ENCODE assay signal across 13 mouse cellular contexts in genomic region chr5:34988690-34989089, GRCm38 (mm10). TPM values are rescaled to one million over a fixed set of nuclear protein-coding genes. Genes with fewer than 3 reads are reported as not detected.
A peak's percentile ranks its signal among the peaks of the same experiment; 100 is the strongest.
DNase-seq lines count a peak whose midpoint lies in the region; ATAC-seq and TF ChIP-seq lines count a peak whose summit lies in the region.
"Had no signal": no experiment of that assay in that cellular context is flagged by ENCODE, and none has a peak within 500 bp of the region (broad histone marks: within the 10 kb centered on the region; RNA-seq: fewer than 3 reads in every experiment).

No protein-coding gene starts in this region.

- peaks cover 10% of the 10 kb centered on the region; the same call in 1 of the 2 replicates for H3K4me1 ChIP-seq in kidney, postnatal 0 days (replicated peaks; ENCODE audit: insufficient read depth, low read length)
- H3K4me1 ChIP-seq in midbrain, embryonic 14.5 days (ENCODE audit: control insufficient read depth, insufficient read depth, low read length), result no peaks in the 10 kb centered on the region
- H3K4me1 ChIP-seq in midbrain, embryonic 15.5 days, result 0 out of 2 replicates have a peak, but pooled peaks cover 10% of the 10 kb centered on the region
- H3K4me1 ChIP-seq: neural tube, embryonic 12.5 days had no signal

- no peaks in the 10 kb centered on the region for H3K27me3 ChIP-seq in kidney, postnatal 0 days (ENCODE audit: insufficient read depth, low read length)
- no peaks in the 10 kb centered on the region for H3K27me3 ChIP-seq in midbrain, embryonic 14.5 days (ENCODE audit: control insufficient read depth, insufficient read depth, low read length)
- H3K27me3 ChIP-seq in midbrain, embryonic 15.5 days (replicated peaks), result no peaks in the 10 kb centered on the region
- H3K27me3 ChIP-seq: neural tube, embryonic 12.5 days had no signal

- intact Hi-C loops in heart, postnatal 25 days (cut with DNase I), result no loop called here

- H3K9ac ChIP-seq in kidney, postnatal 0 days (ENCODE audit: low read depth, low read length), result no peak overlapping the region
- H3K9ac ChIP-seq in midbrain, embryonic 14.5 days (replicated peaks; ENCODE audit: low read length), result no peak overlapping the region
- no peak overlapping the region for H3K9ac ChIP-seq in midbrain, embryonic 15.5 days
- H3K9ac ChIP-seq: neural tube, embryonic 12.5 days had no signal

- H3K9me3 ChIP-seq in kidney, postnatal 0 days (replicated peaks; ENCODE audit: low read length), result no peaks in the 10 kb centered on the region
- H3K9me3 ChIP-seq in midbrain, embryonic 14.5 days (ENCODE audit: control insufficient read depth, low read length), result no peaks in the 10 kb centered on the region
- no peaks in the 10 kb centered on the region for H3K9me3 ChIP-seq in midbrain, embryonic 15.5 days
- H3K9me3 ChIP-seq: neural tube, embryonic 12.5 days had no signal

- H3K27ac ChIP-seq in kidney, postnatal 0 days, result 0 out of 2 replicates have a peak overlapping the region, but pooled peaks have one; percentile 28
- H3K27ac ChIP-seq in midbrain, embryonic 14.5 days (replicated peaks; ENCODE audit: low read depth, low read length), result peak overlapping the region; percentile 37; the same call in 1 of the 2 replicates
- no peak overlapping the region for H3K27ac ChIP-seq in midbrain, embryonic 15.5 days
- H3K27ac ChIP-seq: neural tube, embryonic 12.5 days had no signal

- ATAC-seq in kidney, postnatal 0 days (replicated peaks; ENCODE audit: low FRiP score, low read depth), result no peak
- ATAC-seq in midbrain, embryonic 14.5 days (ENCODE audit: low FRiP score, low TSS enrichment), result no peak
- no peak for ATAC-seq in midbrain, embryonic 15.5 days (replicated peaks)

- H3K4me2 ChIP-seq in kidney, postnatal 0 days (ENCODE audit: low read length), result no peak overlapping the region
- H3K4me2 ChIP-seq in midbrain, embryonic 14.5 days (ENCODE audit: low read length), result no peak overlapping the region
- H3K4me2 ChIP-seq in midbrain, embryonic 15.5 days, result no peak overlapping the region
- H3K4me2 ChIP-seq: neural tube, embryonic 12.5 days had no signal

- peak; percentile 91 for DNase-seq in heart, adult 11 months
- DNase-seq in heart, postnatal 25 days (ENCODE audit: low spot score), result no peak
- DNase-seq in kidney, postnatal 0 days (ENCODE audit: low spot score), result no peak
- no peak for DNase-seq in kidney, adult 8-10 months
- no peak for DNase-seq in midbrain, embryonic 14.5 days
- DNase-seq in lung, postnatal 4 days, result peak; percentile 40 to 66
- no peak for DNase-seq in layer of hippocampus, adult 11-12 months (ENCODE audit: low spot score)
- DNase-seq: B cell, adult 2 months; cerebellum, adult 2 months; kidney, postnatal 25 days; thymus, postnatal 36 days had no signal

- H3K4me3 ChIP-seq in kidney, postnatal 0 days (replicated peaks; ENCODE audit: low read depth, low read length), result no peak overlapping the region
- no peak overlapping the region for H3K4me3 ChIP-seq in midbrain, embryonic 14.5 days (replicated peaks; ENCODE audit: low read depth, low read length)
- no peak overlapping the region for H3K4me3 ChIP-seq in midbrain, embryonic 15.5 days
- H3K4me3 ChIP-seq: neural tube, embryonic 12.5 days had no signal

- TF ChIP-seq CTCF in kidney, postnatal 0 days (IDR thresholded peaks at IDR 0.05; ENCODE audit: low read depth), result no peak

- H3K36me3 ChIP-seq in kidney, postnatal 0 days (ENCODE audit: insufficient read depth, low read length), result 0 out of 2 replicates have a peak, but pooled peaks cover under 1% of the 10 kb centered on the region
- H3K36me3 ChIP-seq in midbrain, embryonic 14.5 days (ENCODE audit: control insufficient read depth, insufficient read depth, low read length), result peaks cover 12% of the 10 kb centered on the region
- H3K36me3 ChIP-seq in midbrain, embryonic 15.5 days (replicated peaks), result no peaks in the 10 kb centered on the region

- WGBS in kidney, postnatal 0 days, result 69% methylated on average over 5 of the region's 5 CpGs
- 87% methylated on average over 5 of the region's 5 CpGs for WGBS in midbrain, embryonic 14.5 days
- WGBS in midbrain, embryonic 15.5 days, result 86% methylated on average over 5 of the region's 5 CpGs

RNA-seq across cellular contexts. Expression of gene Rgs12, which starts 39.4 kb away (rescaled TPM):
- total RNA-seq in heart, postnatal 25 days (2021), result 10 to 100 TPM; 16.0 to 16.2 TPM
- polyA plus RNA-seq in kidney, postnatal 0 days (2015; fragmentation: Nextera tagmentation; extraction: Ambion mirVana), result 17.5 and 19.2 TPM in 2 replicates
- 42.7 and 44.3 TPM in 2 replicates for polyA plus RNA-seq in midbrain, embryonic 14.5 days (2014; fragmentation: Nextera tagmentation; extraction: Ambion mirVana)
- polyA plus RNA-seq in midbrain, embryonic 15.5 days (2015; fragmentation: Nextera tagmentation; extraction: Ambion mirVana), result 52.7 and 60.1 TPM in 2 replicates

RNA-seq across cellular contexts. Expression of gene Hgfac, which starts 52.6 kb away (rescaled TPM):
- under 1 TPM; 0.34 TPM for total RNA-seq in heart, postnatal 25 days (2021)
- polyA plus RNA-seq in kidney, postnatal 0 days (2015; fragmentation: Nextera tagmentation; extraction: Ambion mirVana), result 4.1 and 5.2 TPM in 2 replicates
- polyA plus RNA-seq in midbrain, embryonic 14.5 days (2014; fragmentation: Nextera tagmentation; extraction: Ambion mirVana), result 0.61 and 1.1 TPM in 2 replicates
- 0.49 and 0.67 TPM in 2 replicates for polyA plus RNA-seq in midbrain, embryonic 15.5 days (2015; fragmentation: Nextera tagmentation; extraction: Ambion mirVana)

Comparison
In these comparisons a context has a peak if more than half of its experiments do, and no peak if none do; other contexts are left out.
1. DNase-seq: peak in heart, adult 11 months (single experiment) and lung, postnatal 4 days (2 of 2); none in heart, postnatal 25 days (single experiment), kidney, postnatal 0 days (single experiment), kidney, adult 8-10 months (0 of 2), midbrain, embryonic 14.5 days (single experiment) and layer of hippocampus, adult 11-12 months (single experiment).